8 mouse cellular contexts compared by ENCODE assay signal in the genomic region with DNA sequence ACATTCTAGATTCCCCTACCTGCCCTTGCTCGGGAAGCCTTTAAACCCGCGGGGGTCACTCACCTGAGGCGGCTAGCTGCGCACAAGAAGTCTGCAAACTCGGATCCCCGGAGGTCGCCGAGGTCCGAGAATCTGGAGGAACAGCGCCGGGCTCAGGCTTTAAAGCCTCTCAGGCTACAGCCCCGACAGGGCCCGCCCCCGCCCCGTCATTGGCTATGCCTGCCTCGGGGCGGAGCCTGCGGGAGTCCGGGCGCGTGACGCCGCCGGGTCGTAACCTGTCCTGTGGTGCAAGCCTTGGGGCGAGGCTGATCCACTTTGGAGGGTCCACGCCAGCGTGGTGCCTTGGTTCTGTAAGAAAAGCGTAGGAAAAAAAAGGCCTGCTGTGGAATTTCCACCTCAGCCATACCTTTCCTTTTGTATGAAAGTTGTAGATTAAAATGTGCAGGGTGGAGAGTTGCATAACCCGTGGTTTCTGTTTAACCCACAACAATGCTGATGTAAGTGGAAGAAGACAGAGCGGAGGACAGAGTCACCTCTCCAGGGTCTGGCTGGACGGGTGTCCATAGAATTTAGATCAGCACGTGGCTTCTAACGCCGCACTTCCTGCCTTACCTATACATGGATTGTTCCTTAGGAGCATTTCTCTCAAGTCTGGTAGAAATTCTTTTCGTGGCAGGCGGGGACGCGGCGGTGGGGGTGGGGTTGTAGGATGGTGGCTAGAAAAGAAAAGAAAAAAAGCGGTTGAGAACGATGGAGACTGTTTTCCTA. TPM values are rescaled to one million over a fixed set of nuclear protein-coding genes. Genes with fewer than 3 reads are reported as not detected.
DNase-seq lines count a peak whose midpoint lies in the region; ATAC-seq and TF ChIP-seq lines count a peak whose summit lies in the region.

A gene (minus strand): TSS at position 718 of the 768 bp plus-strand sequence.

- ATAC-seq in kidney, embryonic 14.5 days (ENCODE audit: low FRiP score, low TSS enrichment) = peak; percentile 100
- ATAC-seq in limb, embryonic 15.5 days (ENCODE audit: insufficient number of reproducible peaks, low FRiP score, low TSS enrichment, low read depth) = peak; percentile 94

- peaks cover 40% of the 10 kb centered on the region for H3K4me1 ChIP-seq in bone marrow macrophage, adult 2 months (ENCODE audit: control insufficient read depth, insufficient read depth, low read length)
- peaks cover 5% of the 10 kb centered on the region; the same call in 1 of the 2 replicates for H3K4me1 ChIP-seq in embryonic fibroblast, embryonic 13.5 days (ENCODE audit: control insufficient read depth, insufficient read depth, low read length)
- H3K4me1 ChIP-seq in kidney, embryonic 14.5 days (ENCODE audit: control insufficient read depth, insufficient read depth, low read length) = peaks cover 11% of the 10 kb centered on the region; the same call in 1 of the 2 replicates
- H3K4me1 ChIP-seq in limb, embryonic 15.5 days = 0 out of 2 replicates have a peak, but pooled peaks cover 8% of the 10 kb centered on the region

- no peaks in the 10 kb centered on the region for H3K27me3 ChIP-seq in kidney, embryonic 14.5 days (ENCODE audit: control insufficient read depth, insufficient read depth, low read length)
- no peaks in the 10 kb centered on the region for H3K27me3 ChIP-seq in limb, embryonic 15.5 days

- no peak for TF ChIP-seq CTCF in bone marrow macrophage, adult 2 months (IDR thresholded peaks at IDR 0.05; ENCODE audit: low read depth, low read length)
- TF ChIP-seq CTCF in embryonic fibroblast, embryonic 13.5 days (IDR thresholded peaks at IDR 0.05; ENCODE audit: borderline replicate concordance, insufficient read depth, low read length) = no peak

- H3K27ac ChIP-seq in bone marrow macrophage, adult 2 months (ENCODE audit: insufficient read depth, low read depth, low read length) = peak within 1 kb of the TSS; percentile 80
- H3K27ac ChIP-seq in embryonic fibroblast, embryonic 13.5 days (ENCODE audit: insufficient read depth, low read length) = peak within 1 kb of the TSS; percentile 45
- peak within 1 kb of the TSS; percentile 39; the same call in 1 of the 2 replicates for H3K27ac ChIP-seq in kidney, embryonic 14.5 days (ENCODE audit: low read depth, low read length)
- peak within 1 kb of the TSS; percentile 72 for H3K27ac ChIP-seq in limb, embryonic 15.5 days

- H3K4me2 ChIP-seq in kidney, embryonic 14.5 days (replicated peaks; ENCODE audit: low read depth, low read length) = peak within 1 kb of the TSS; percentile 62
- H3K4me2 ChIP-seq in limb, embryonic 15.5 days = peak within 1 kb of the TSS; percentile 83

- peaks cover 22% of the 10 kb centered on the region; the same call in 1 of the 2 replicates for H3K36me3 ChIP-seq in kidney, embryonic 14.5 days (ENCODE audit: control insufficient read depth, insufficient read depth, low read length)
- H3K36me3 ChIP-seq in limb, embryonic 15.5 days = peaks cover 20% of the 10 kb centered on the region

- peak within 1 kb of the TSS; percentile 81 for H3K9ac ChIP-seq in kidney, embryonic 14.5 days (ENCODE audit: low read depth, low read length)
- peak within 1 kb of the TSS; percentile 64 for H3K9ac ChIP-seq in limb, embryonic 15.5 days

- TF ChIP-seq POLR2A in bone marrow macrophage, adult 2 months (IDR thresholded peaks at IDR 0.05; ENCODE audit: borderline replicate concordance, low read depth, low read length) = peak; percentile 99
- TF ChIP-seq POLR2A in embryonic fibroblast, embryonic 13.5 days (IDR thresholded peaks at IDR 0.05; ENCODE audit: low read depth, low read length) = peak; percentile 98

- H3K9me3 ChIP-seq in kidney, embryonic 14.5 days (ENCODE audit: control insufficient read depth, low read length) = no peaks in the 10 kb centered on the region
- H3K9me3 ChIP-seq in limb, embryonic 15.5 days = no peaks in the 10 kb centered on the region

- 1% methylated on average over 43 of the region's 43 CpGs for WGBS in kidney, embryonic 14.5 days
- WGBS in limb, embryonic 15.5 days = under 1% methylated on average over 43 of the region's 43 CpGs

- peak within 1 kb of the TSS; percentile 89 for H3K4me3 ChIP-seq in bone marrow macrophage, adult 2 months (ENCODE audit: insufficient read depth, low read length)
- peak within 1 kb of the TSS; percentile 91 for H3K4me3 ChIP-seq in embryonic fibroblast, embryonic 13.5 days (ENCODE audit: insufficient read depth, low read length)
- H3K4me3 ChIP-seq in kidney, embryonic 14.5 days (ENCODE audit: low read length) = peak within 1 kb of the TSS; percentile 86
- peak within 1 kb of the TSS; percentile 77 for H3K4me3 ChIP-seq in limb, embryonic 15.5 days

- DNase-seq in A20 (ENCODE audit: low read depth, low spot score) = peak; percentile 91
- DNase-seq in heart, adult 9 months (ENCODE audit: low spot score in 2 of 2) = peak; percentile 97
- DNase-seq in monocyte, adult 2 months (ENCODE audit: low read depth in 1 of 2, low spot score in 2 of 2) = peak; percentile 77 to 91
- DNase-seq in spleen, postnatal 36 days (ENCODE audit: low spot score in 2 of 2) = peak; percentile 88 to 89

RNA-seq across cellular contexts. Expression of the gene that starts here (rescaled TPM):
- polyA plus RNA-seq in bone marrow macrophage, adult 2 months (2012; ENCODE audit: insufficient read depth, insufficient read length, missing spikeins) = 1,731 and 1,752 TPM in 2 replicates
- 713 and 939 TPM in 2 replicates for polyA plus RNA-seq in embryonic fibroblast, embryonic 13.5 days (2011; ENCODE audit: insufficient read length, low read depth, missing spikeins)
- polyA plus RNA-seq in kidney, embryonic 14.5 days (2014; fragmentation: Nextera tagmentation; extraction: Ambion mirVana) = 283 and 323 TPM in 2 replicates
- 242 and 254 TPM in 2 replicates for polyA plus RNA-seq in limb, embryonic 15.5 days (2015; fragmentation: Nextera tagmentation; extraction: Ambion mirVana)

Comparison
In these comparisons a context has a peak if more than half of its experiments do, and no peak if none do; other contexts are left out.
1. Peak in every context shown above with its lines: DNase-seq, ATAC-seq, H3K4me3 ChIP-seq and H3K27ac ChIP-seq.